Mouse (Mus musculus) kidney, postnatal 10 days (tissue): ENCODE data around the gene Iqgap2.

Experiments
- DNase-seq: peaks from one replicate; pipeline ENCODE4 v3.0.0; 2021; ENCODE audit warnings: mixed read lengths

The Iqgap2 gene

GRCm38 (mm10) chr13:95828616-95829015 lies 63.1 kb downstream of the Iqgap2 start:
- no peak for DNase-seq

DNA sequence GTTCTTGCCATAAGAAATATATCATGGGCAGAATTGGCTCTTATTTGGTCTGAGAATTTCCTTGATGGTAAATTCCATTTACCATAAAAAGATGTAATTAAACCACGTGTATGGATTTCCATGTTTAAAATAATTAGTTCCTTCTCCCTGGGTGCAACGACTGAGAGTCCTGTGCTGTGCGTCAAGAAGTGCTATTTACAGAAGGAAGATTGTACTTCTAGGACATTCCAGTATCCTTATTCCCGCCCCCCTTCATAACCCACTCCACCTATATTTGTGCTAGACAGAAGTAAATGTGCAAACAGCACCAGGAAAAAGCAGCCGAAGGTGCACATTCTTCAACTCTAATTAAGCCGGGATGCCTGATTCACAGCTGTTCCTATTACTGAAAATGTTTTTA lies 65.5 kb downstream of the Iqgap2 start:
- no peak for DNase-seq

GRCm38 (mm10) chr13:95822918-95823317 lies 68.8 kb downstream of the Iqgap2 start:
- no peak for DNase-seq

DNA sequence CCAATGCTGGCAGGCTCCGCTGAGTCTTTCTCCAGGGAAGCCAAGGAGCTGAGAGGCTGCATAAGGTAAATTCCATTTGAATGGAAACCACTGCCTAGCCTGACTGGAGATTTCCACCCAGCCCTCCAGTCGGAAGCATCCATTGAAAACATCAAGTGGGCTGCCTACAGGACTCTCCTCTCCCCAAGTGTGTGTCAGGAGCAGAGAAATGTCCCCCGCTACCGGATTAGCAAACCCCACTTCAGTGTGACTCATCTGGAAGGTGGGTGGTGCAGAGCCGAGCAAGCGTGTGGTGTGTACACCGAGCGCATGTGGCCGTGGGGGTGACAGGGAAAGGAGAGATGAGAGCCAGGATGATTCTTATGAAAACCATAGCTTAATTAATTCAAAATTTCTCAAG lies 71.7 kb downstream of the Iqgap2 start:
- no peak for DNase-seq

DNA sequence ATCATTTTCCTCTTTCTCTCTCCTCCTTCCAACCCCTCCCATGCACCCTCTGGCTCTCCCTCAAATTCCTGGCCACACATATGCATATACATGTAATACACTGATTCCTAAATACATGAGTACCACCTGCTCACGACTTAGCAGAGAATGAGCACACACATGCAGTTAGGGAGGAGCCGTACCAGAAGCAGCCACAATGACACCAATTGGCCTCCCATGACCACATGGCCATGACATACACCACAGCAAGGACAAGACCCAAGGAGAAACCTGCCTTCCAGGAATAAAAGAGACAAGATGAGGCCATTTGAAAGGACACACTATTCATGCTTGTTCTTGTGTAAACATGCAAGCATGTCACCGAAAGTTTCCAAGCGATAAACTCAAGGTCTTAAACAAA lies 72.8 kb downstream of the Iqgap2 start:
- DNase-seq, result no peak

GRCm38 (mm10) chr13:95813643-95814042 lies 78.1 kb downstream of the Iqgap2 start:
- no peak for DNase-seq

- DNase-seq, result no peak
Measured at GRCm38 (mm10) chr13:95810796-95811195, 80.9 kb downstream of the Iqgap2 start.

DNA sequence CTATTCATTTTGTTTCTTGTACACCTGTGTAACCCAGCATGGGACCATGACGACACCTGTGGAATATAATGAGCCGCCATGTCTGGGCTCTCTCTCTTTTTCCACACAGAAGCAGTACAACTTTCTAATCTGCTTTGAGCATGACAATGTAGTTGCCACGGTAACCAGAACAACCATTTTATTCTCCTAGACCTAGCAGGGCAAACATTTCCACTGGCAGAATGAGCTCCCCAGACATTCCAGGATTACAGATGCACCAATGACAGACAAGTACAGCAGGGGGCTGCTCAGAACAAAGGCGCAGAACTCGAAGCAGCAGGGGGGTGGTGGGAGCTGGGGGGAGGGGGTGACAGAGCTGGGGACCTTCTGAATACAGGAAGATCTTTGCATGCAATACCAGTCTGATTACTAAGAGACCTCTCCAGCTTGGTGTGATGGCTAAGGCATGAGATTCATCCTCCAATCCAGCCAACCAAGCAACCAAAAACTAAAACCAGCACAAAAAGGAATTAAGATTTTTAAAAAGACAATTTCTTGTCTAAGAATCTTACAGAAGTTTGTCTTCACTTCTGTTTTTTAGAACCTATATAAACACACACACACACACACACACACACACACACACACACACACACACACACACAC lies 84.5 kb downstream of the Iqgap2 start:
- no peak for DNase-seq

- peak; percentile 71 for DNase-seq
Measured at GRCm38 (mm10) chr13:95805469-95806166, 86.1 kb downstream of the Iqgap2 start.

DNA sequence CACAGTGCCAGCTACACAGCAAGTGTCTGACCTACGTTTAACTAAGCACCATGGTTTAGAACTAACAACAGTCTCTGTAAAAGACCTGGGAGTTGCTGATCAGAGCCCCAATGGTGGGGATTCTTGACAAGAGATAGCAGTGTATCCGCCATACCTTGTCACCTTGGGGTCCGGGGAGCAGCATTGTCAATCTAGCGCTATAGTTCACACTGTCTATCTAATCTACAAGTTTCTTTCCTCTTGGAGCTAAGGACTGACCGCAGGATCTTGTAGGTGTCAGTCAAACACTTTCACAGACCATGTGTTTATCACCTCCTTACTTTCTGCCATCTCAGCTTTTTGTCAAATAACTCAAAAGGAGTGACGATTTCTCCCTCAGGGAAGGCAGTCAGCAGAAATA lies 87.6 kb downstream of the Iqgap2 start:
- DNase-seq, result no peak

DNA sequence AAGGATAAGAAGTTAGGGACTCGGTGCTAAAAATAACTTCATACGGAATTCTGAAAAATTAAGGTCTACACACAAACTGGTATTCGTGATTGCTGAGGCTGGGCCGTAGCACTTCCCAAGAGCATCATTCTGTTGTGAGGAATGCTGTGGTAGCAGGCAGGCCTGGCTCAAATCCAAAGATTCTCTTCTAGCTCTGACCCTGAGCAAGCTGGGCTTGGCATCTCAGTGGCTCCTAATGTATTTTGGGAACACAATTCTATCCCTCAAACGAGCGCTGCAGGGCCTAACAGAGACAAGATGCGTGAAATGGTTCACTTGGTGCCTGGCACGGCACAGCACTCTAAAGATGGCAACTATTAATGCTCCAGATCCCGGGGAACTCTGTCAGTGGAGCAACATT lies 90.8 kb downstream of the Iqgap2 start:
- no peak for DNase-seq

DNA sequence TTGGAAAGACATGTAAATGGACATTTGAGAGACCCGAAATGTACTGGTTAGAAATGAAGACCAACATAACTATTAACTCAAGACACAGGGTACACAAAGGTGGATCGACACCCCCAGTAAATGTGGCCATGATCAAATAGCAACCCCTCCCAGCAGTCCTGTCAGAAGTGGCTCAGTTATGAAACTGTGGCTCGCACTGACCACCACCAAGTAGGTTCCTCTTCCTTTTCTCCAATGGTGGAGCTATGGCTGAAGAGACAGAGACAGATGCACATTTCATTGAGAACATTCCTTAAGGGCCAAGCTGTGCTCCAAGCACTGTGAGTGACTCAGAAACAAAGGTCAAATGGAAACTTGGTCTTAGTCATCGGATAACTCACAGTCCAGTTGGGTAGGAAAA lies 92.4 kb downstream of the Iqgap2 start:
- DNase-seq, result no peak

DNA sequence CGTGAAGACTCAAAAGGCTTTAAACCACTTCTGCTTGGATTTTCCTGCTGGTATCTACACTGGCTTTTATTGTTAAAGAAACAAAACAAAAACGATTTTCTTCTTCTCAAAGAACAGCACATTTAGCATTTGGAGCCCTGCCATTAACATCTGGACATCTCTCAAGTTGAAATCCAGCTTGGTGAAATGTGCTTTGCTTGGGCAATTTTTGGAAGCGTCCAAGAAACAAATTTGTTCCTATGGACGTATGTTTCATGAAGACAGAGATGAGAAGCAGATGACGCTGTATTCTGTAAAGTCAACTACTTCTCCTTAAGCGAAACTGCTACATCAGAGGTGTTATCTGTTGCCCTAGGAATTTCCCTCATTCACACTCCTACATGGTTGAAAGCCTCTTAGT lies 93.0 kb downstream of the Iqgap2 start:
- no peak for DNase-seq

DNA sequence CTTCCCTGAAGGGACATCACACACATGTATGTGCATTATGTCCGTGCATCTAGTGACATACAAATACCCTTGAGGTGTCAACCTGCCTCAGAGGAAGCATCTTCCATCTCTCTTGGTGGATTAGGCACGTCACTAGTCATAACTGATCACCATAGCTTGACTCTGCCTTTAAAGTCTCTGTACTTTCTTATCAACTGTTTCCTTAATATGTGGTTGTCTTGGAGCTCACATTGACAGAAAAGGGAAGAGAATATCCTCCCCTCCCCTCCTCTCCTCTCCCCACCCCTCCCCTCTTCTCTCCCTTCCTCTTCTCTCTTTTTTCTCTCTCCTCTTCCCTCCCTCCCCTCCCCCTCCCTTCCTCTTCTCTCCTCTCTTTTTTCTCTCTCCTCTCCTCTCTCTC lies 94.2 kb downstream of the Iqgap2 start:
- DNase-seq, result no peak

- no peak for DNase-seq
Measured at GRCm38 (mm10) chr13:95794346-95794745, 97.4 kb downstream of the Iqgap2 start.

DNA sequence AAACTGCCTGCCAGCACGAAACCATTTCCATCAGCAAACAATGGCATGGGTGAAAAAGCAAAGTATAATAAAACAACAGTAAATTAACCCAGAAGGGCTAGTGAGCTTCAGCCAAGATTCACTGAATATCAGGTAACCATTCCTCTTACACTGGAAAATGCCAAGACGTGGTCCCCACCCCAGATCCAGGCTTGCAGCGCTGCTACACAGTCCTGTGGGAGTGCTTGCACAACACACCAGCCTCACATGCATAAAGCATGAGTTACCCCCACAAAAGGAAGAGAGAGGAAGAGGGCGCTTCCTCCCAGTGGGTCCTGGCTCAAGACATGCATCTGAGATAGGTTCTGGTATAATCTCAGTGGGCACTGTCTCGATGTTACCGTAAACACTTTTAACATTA lies 100.8 kb downstream of the Iqgap2 start:
- no peak for DNase-seq

- peak; percentile 36 for DNase-seq
Measured at GRCm38 (mm10) chr13:95788631-95789376, 102.9 kb downstream of the Iqgap2 start.

- no peak for DNase-seq
Measured at GRCm38 (mm10) chr13:95782969-95783332, 108.8 kb downstream of the Iqgap2 start.

- DNase-seq, result no peak
Measured at GRCm38 (mm10) chr13:95782311-95782968, 109.3 kb downstream of the Iqgap2 start.

DNA sequence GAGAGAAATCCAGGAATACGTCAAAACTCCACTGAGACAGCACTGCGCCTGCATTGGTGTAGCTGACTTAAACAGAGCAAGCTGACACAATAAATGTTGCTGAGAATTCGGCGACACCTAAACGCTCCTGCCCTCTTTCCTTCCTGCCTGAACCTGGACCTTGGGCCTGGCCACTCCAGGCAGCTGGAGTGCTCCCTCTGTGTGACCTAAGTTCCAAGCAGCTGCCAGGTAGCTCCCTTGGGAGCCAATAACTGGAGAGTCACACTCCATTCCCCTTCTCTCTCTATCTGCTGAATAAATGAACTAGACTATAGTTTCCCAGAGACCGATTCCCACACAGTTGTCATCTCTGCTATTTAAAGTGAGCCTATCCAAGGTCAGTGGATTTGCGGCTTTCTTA lies 111.7 kb downstream of the Iqgap2 start:
- DNase-seq, result no peak

DNA sequence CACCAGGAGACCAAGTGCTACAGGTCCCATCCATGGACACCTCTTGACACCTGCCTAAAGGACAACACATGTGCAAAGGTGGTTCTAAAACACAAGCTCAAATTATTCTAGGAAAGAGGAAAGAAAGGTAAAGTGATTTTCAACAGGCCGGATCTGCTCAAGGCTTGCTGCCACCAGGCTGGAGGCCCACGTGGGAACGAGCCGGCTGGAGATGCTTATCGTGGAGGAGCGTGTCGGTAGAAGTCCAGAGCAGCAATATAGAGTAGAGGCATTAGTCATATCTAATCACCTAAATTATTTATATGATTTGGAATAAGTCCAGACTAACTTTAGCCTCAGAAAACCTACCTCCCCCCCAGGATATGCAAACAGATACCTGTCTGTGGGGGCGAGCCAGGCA lies 112.5 kb downstream of the Iqgap2 start:
- DNase-seq, result no peak

- no peak for DNase-seq
Measured at GRCm38 (mm10) chr13:95778761-95779161, 113.0 kb downstream of the Iqgap2 start.

DNA sequence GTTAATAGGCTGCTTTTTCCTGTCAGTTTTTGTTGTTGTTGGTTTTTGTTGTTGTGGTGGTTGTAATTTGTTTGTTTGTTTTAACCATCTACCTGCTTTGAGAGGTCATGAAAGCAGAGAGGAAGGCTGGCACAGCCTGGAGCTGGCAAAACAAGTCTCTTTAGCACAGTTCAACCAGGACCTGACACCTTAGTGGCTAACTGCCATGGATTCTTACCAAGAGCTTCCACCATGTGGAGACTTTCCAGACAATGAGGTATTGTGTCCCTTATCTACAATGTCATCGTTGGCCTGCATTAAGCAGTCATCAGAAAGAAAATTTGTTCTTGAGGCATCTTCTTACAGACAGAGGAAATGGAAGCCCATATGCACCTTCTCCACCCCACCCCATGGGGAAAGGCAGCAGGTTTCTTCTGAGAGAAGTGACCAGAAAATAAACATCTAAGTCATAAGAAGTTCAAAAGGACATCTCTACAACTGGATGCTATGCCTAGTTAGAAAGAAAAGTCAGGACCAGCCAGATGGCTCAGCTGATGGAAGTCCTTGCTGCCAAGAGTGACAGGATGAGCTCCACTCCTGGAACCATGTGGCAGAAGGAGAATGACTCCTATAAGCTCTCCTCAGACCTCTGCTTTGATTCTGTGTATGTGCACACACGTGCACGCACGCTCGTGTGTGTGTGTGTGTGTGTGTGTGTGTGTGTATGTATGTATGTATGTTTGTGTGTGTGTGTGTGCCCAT lies 113.9 kb downstream of the Iqgap2 start:
- DNase-seq, result no peak
